Mouse (Mus musculus): ENCODE results near the gene Spry1.

- TF ChIP-seq POLR2A (IDR thresholded peaks at IDR 0.05; ENCODE audit: extremely low read depth, insufficient read depth, low read length) (no peak), CTCF (IDR thresholded peaks at IDR 0.05; ENCODE audit: extremely low read depth, insufficient read depth, low read length) (no peak)
Observed at GRCm38 (mm10) chr3:37673513-37674261, 33.9 kb downstream of the Spry1 start.

Data from cortical plate, adult 2 months (tissue).